Mouse (Mus musculus) G1E-ER4 (cell line): ENCODE data around the gene Fgfr2. TPM values are rescaled to one million over a fixed set of nuclear protein-coding genes. Genes with fewer than 3 reads are reported as not detected.

Experiments used
- GATA1 ChIP-seq: IDR thresholded peaks from one replicate; pipeline ENCODE4 v1.8.0; 2012; ENCODE audit warnings: low read length, inconsistent platforms
- polyA plus RNA-seq: library from polyadenylated mRNA; stranded (reverse); fragments of >175 nt; gene quantifications from 2 replicates; pipeline ENCODE4 v1.2.3, GENCODE M21; 2012

The Fgfr2 gene
- polyA plus RNA-seq, 1 experiment = not detected

DNA sequence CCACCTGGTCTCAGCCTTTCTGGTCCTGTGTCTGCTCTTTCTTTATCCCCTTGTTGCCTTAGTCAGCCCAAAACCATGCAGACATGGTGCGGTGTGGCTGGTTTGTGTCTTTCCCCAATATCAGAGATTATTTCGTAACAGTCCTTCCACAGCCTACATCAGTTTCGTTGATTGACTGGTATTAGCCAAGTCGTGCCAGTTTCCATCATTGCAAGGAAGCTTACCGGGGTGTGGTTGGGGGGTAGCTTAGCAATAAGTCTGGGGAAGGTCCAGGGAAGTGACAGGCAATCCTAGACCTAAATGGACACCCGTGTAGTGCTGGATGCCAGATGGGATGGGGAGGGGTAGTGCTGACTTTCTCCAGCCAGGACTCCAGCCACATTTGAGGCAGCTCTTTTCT is 1097.6 kb downstream of the Fgfr2 start:
- TF ChIP-seq GATA1 = no peak

DNA sequence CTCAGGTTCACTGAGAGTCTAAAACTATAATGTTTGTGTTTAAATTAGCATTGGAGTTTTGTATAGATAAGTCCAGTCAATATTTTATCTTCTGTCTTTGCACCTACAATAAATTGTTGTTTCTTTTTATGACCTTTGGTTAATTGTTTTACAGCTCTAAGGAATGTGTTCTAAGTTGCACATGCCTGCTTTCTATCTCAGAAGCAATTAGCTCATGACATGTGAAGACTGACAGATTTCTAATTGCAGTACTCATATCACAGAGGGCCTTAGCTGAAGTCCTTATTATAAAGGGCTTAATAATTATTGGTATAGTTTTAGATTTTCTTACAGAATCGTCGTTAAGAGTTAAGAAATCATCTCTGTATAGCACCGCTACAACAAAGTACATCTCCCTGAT is 1107.2 kb downstream of the Fgfr2 start:
- no peak for TF ChIP-seq GATA1

- no peak for TF ChIP-seq GATA1
Observed at GRCm38 (mm10) chr7:132015193-132015592, 1108.0 kb downstream of the Fgfr2 start.

- TF ChIP-seq GATA1 = no peak
Observed at GRCm38 (mm10) chr7:132013970-132014369, 1109.2 kb downstream of the Fgfr2 start.

DNA sequence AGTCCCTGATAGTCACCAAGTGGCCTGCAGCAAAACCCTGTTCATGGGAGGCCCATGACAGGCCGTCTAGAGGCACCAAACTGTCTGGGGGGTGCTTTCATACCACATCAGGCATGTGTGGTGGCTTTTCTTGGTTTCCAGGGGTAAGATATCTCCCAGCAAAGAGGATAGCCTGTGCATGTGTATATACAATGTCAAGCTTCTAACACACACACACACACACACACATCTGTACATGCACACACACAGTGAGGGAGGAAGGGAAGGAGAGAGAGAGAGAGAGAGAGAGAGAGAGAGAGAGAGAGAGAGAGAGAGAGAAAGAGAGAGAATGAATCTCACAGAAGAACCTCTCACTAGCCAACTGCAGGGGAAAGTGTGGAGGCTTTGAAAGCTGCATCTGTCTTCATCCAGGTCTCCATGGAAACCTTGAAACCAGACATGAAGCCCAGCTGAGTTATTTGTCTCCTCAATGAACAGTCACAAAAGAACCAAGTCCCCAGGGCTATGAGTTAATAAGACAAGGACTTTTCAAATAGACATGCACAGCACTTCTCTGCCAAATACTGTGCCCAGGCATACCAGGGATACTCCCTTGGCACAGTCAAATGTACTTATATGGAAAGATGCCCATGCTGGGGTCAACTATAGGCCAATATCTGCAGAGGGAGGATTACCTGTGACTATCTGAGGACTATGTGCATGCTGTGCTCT is 1110.0 kb downstream of the Fgfr2 start:
- TF ChIP-seq GATA1 = no peak

DNA sequence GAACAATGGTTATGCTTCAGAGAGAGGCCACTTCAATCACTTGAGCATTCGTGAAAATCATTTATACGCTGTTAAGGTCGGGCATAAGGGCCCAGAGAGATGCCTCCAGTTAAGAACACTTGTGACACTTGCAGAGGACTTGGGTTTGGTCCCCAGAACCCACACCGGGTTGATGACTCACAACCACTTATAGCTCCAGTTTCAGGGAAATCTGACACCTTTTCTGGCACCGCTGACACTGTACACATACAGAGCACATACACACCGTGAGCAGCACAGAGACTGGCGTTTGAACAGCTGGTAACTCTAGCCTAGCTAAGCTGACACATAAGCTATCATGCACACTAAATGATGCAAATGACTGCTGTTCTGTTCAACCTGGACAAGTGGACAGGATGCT is 1114.1 kb downstream of the Fgfr2 start:
- TF ChIP-seq GATA1 = no peak

GRCm38 (mm10) chr7:132005996-132006696 is 1117.0 kb downstream of the Fgfr2 start:
- no peak for TF ChIP-seq GATA1

GRCm38 (mm10) chr7:131992873-131993272 is 1130.3 kb downstream of the Fgfr2 start:
- no peak for TF ChIP-seq GATA1

DNA sequence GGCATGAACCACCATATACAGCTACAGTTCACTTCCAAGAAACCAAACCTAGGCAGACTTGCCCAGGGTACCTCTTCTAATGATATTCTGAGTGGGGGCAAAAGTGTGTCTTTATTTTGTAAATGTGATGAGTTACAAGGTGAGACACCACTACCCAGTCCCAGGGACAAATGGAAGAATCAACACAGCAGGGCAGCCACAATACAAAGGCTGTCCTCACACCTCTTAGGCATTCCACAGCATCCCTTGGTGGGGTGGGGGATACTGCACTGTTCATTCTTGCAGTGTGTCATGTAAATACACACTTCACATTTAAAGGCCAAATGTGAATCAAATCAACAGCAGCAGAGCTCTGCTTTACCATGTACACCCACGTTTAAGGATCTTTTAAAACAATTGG is 1130.9 kb downstream of the Fgfr2 start:
- no peak for TF ChIP-seq GATA1

DNA sequence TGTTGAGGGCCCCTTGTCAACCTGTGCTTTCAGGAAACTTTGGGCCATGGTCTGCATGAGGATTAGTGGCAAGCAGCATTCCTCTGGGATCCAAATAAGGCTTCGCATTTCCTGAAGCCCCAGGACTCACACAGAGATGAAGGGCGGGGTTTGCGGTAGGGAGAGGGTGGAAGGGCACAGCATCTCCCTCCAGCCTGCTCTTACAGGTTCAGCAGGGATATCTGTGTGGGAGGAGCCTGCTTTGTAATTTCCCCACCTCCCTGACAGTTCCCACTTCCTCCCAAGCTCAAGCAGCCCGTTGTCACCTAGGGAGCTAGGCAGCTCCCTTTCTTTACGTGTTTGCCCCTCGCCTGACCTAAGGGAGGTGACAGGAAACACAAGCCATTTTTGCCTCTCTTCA is 1134.1 kb downstream of the Fgfr2 start:
- TF ChIP-seq GATA1 = no peak

- no peak for TF ChIP-seq GATA1
Observed at GRCm38 (mm10) chr7:131978609-131979008, 1144.5 kb downstream of the Fgfr2 start.

GRCm38 (mm10) chr7:131975867-131976266 is 1147.3 kb downstream of the Fgfr2 start:
- no peak for TF ChIP-seq GATA1

- TF ChIP-seq GATA1 = no peak
Observed at GRCm38 (mm10) chr7:131970255-131970654, 1152.9 kb downstream of the Fgfr2 start.

GRCm38 (mm10) chr7:131966916-131967494 is 1156.1 kb downstream of the Fgfr2 start:
- TF ChIP-seq GATA1 = no peak

- no peak for TF ChIP-seq GATA1
Observed at GRCm38 (mm10) chr7:131966023-131966915, 1156.9 kb downstream of the Fgfr2 start, which contains the start of gene Gpr26. Gene Gpr26, plus strand, starts transcription at chr7:131966460.

DNA sequence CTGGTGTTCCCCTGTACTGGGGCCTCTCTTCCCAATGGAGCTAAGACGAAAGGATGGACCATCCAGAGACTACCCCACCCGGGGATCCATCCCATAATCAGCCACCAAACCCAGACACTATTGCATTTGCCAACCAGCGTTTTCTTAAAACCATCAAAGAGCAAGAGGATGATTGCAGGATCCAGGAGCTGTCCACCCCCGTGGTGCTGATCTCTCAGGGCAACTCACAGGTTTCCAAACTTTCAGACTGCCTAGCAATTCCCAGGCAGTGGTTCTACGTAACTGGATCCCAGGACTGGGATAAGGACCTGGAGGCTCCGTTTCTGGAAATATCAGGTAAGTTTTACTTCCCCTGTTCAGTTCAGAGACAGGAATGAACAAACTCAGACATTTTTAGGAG is 1162.6 kb downstream of the Fgfr2 start:
- TF ChIP-seq GATA1 = no peak
